Mouse (Mus musculus): ENCODE data around the gene Casp8. TPM values are rescaled to one million over a fixed set of nuclear protein-coding genes. Genes with fewer than 3 reads are reported as not detected.

Casp8 gene
- polyA plus RNA-seq, 1 experiment from 2014 or later, result 4.7 TPM

- no peaks in the 10 kb centered on the region for H3K27me3 ChIP-seq (replicated peaks; ENCODE audit: control insufficient read depth, insufficient read depth, low read length)
- no peaks in the 10 kb centered on the region for H3K9me3 ChIP-seq (replicated peaks; ENCODE audit: control insufficient read depth, low read length)
- no peaks in the 10 kb centered on the region for H3K4me1 ChIP-seq (ENCODE audit: control insufficient read depth, insufficient read depth, low read length)
- 28% methylated on average over 7 of the region's 7 CpGs for WGBS
- H3K9ac ChIP-seq (ENCODE audit: low read length), result no peak overlapping the region
- H3K4me2 ChIP-seq (ENCODE audit: low read length), result no peak overlapping the region
- H3K4me3 ChIP-seq (ENCODE audit: low read depth, low read length), result no peak overlapping the region
- no peak overlapping the region for H3K27ac ChIP-seq (ENCODE audit: low read depth, low read length)
- 0 out of 2 replicates have a peak, but pooled peaks have one; percentile 44 for ATAC-seq
- no peaks in the 10 kb centered on the region for H3K36me3 ChIP-seq (ENCODE audit: control insufficient read depth, insufficient read depth, low read length)
- DNase-seq (ENCODE audit: low spot score), result peak; percentile 75
These were observed 25.0 kb upstream of the Casp8 start for GRCm38 (mm10) chr1:58770111-58770720.

GRCm38 (mm10) chr1:58772084-58772483 is 23.1 kb upstream of the Casp8 start:
- Histone ChIP-seq H3K4me1 (ENCODE audit: control insufficient read depth, insufficient read depth, low read length) (no peaks in the 10 kb centered on the region), H3K4me2 (ENCODE audit: low read length) (no peak overlapping the region), H3K27ac (ENCODE audit: low read depth, low read length) (no peak overlapping the region), H3K4me3 (ENCODE audit: low read depth, low read length) (no peak overlapping the region), H3K36me3 (ENCODE audit: control insufficient read depth, insufficient read depth, low read length) (no peaks in the 10 kb centered on the region), H3K9me3 (replicated peaks; ENCODE audit: control insufficient read depth, low read length) (no peaks in the 10 kb centered on the region), H3K27me3 (replicated peaks; ENCODE audit: control insufficient read depth, insufficient read depth, low read length) (no peaks in the 10 kb centered on the region), H3K9ac (ENCODE audit: low read length) (no peak overlapping the region)
- ATAC-seq, result no peak
- 74% methylated on average over 3 of the region's 3 CpGs for WGBS
- DNase-seq (ENCODE audit: low spot score), result no peak

GRCm38 (mm10) chr1:58773280-58773679 is 21.9 kb upstream of the Casp8 start:
- H3K4me2 ChIP-seq (ENCODE audit: low read length), result no peak overlapping the region
- H3K36me3 ChIP-seq (ENCODE audit: control insufficient read depth, insufficient read depth, low read length), result no peaks in the 10 kb centered on the region
- no peak overlapping the region for H3K27ac ChIP-seq (ENCODE audit: low read depth, low read length)
- H3K27me3 ChIP-seq (replicated peaks; ENCODE audit: control insufficient read depth, insufficient read depth, low read length), result no peaks in the 10 kb centered on the region
- ATAC-seq, result no peak
- no peak for DNase-seq (ENCODE audit: low spot score)
- no peak overlapping the region for H3K4me3 ChIP-seq (ENCODE audit: low read depth, low read length)
- no peaks in the 10 kb centered on the region for H3K9me3 ChIP-seq (replicated peaks; ENCODE audit: control insufficient read depth, low read length)
- no peak overlapping the region for H3K9ac ChIP-seq (ENCODE audit: low read length)
- H3K4me1 ChIP-seq (ENCODE audit: control insufficient read depth, insufficient read depth, low read length), result no peaks in the 10 kb centered on the region

GRCm38 (mm10) chr1:58773905-58774304 is 21.3 kb upstream of the Casp8 start:
- WGBS, result 79% methylated on average over 2 of the region's 2 CpGs
- H3K27me3 ChIP-seq (replicated peaks; ENCODE audit: control insufficient read depth, insufficient read depth, low read length), result no peaks in the 10 kb centered on the region
- no peaks in the 10 kb centered on the region for H3K9me3 ChIP-seq (replicated peaks; ENCODE audit: control insufficient read depth, low read length)
- H3K4me1 ChIP-seq (ENCODE audit: control insufficient read depth, insufficient read depth, low read length), result no peaks in the 10 kb centered on the region
- H3K4me2 ChIP-seq (ENCODE audit: low read length), result no peak overlapping the region
- no peak for ATAC-seq
- H3K27ac ChIP-seq (ENCODE audit: low read depth, low read length), result no peak overlapping the region
- H3K36me3 ChIP-seq (ENCODE audit: control insufficient read depth, insufficient read depth, low read length), result no peaks in the 10 kb centered on the region
- no peak overlapping the region for H3K4me3 ChIP-seq (ENCODE audit: low read depth, low read length)
- no peak overlapping the region for H3K9ac ChIP-seq (ENCODE audit: low read length)
- DNase-seq (ENCODE audit: low spot score), result no peak

GRCm38 (mm10) chr1:58775361-58775760 is 19.8 kb upstream of the Casp8 start:
- Histone ChIP-seq H3K27me3 (replicated peaks; ENCODE audit: control insufficient read depth, insufficient read depth, low read length) (no peaks in the 10 kb centered on the region), H3K27ac (ENCODE audit: low read depth, low read length) (no peak overlapping the region), H3K9ac (ENCODE audit: low read length) (no peak overlapping the region), H3K4me3 (ENCODE audit: low read depth, low read length) (no peak overlapping the region), H3K36me3 (ENCODE audit: control insufficient read depth, insufficient read depth, low read length) (no peaks in the 10 kb centered on the region), H3K4me2 (ENCODE audit: low read length) (no peak overlapping the region), H3K9me3 (replicated peaks; ENCODE audit: control insufficient read depth, low read length) (no peaks in the 10 kb centered on the region), H3K4me1 (ENCODE audit: control insufficient read depth, insufficient read depth, low read length) (no peaks in the 10 kb centered on the region)
- ATAC-seq (no peak), DNase-seq (ENCODE audit: low spot score) (no peak)
- WGBS, result 94% methylated on average over 5 of the region's 5 CpGs

GRCm38 (mm10) chr1:58777583-58777982 is 17.6 kb upstream of the Casp8 start:
- Histone ChIP-seq H3K27me3 (replicated peaks; ENCODE audit: control insufficient read depth, insufficient read depth, low read length) (no peaks in the 10 kb centered on the region), H3K9ac (ENCODE audit: low read length) (no peak overlapping the region), H3K9me3 (replicated peaks; ENCODE audit: control insufficient read depth, low read length) (no peaks in the 10 kb centered on the region), H3K4me2 (ENCODE audit: low read length) (no peak overlapping the region), H3K36me3 (ENCODE audit: control insufficient read depth, insufficient read depth, low read length) (no peaks in the 10 kb centered on the region), H3K4me3 (ENCODE audit: low read depth, low read length) (no peak overlapping the region), H3K4me1 (ENCODE audit: control insufficient read depth, insufficient read depth, low read length) (no peaks in the 10 kb centered on the region), H3K27ac (ENCODE audit: low read depth, low read length) (no peak overlapping the region)
- DNase-seq (ENCODE audit: low spot score) (no peak), ATAC-seq (no peak)
- 100% methylated on average over 1 of the region's 1 CpGs for WGBS

GRCm38 (mm10) chr1:58778226-58778625 is 16.9 kb upstream of the Casp8 start:
- Histone ChIP-seq H3K9me3 (replicated peaks; ENCODE audit: control insufficient read depth, low read length) (no peaks in the 10 kb centered on the region), H3K4me3 (ENCODE audit: low read depth, low read length) (no peak overlapping the region), H3K27me3 (replicated peaks; ENCODE audit: control insufficient read depth, insufficient read depth, low read length) (no peaks in the 10 kb centered on the region), H3K4me2 (ENCODE audit: low read length) (no peak overlapping the region), H3K9ac (ENCODE audit: low read length) (no peak overlapping the region), H3K4me1 (ENCODE audit: control insufficient read depth, insufficient read depth, low read length) (no peaks in the 10 kb centered on the region), H3K27ac (ENCODE audit: low read depth, low read length) (no peak overlapping the region), H3K36me3 (ENCODE audit: control insufficient read depth, insufficient read depth, low read length) (no peaks in the 10 kb centered on the region)
- DNase-seq (ENCODE audit: low spot score), result no peak
- WGBS, result 15% methylated on average over 1 of the region's 1 CpGs
- no peak for ATAC-seq

GRCm38 (mm10) chr1:58786276-58786675 is 8.9 kb upstream of the Casp8 start:
- WGBS, result 95% methylated on average over 2 of the region's 2 CpGs
- Histone ChIP-seq H3K4me2 (ENCODE audit: low read length) (no peak overlapping the region), H3K36me3 (ENCODE audit: control insufficient read depth, insufficient read depth, low read length) (no peaks in the 10 kb centered on the region), H3K9me3 (replicated peaks; ENCODE audit: control insufficient read depth, low read length) (no peaks in the 10 kb centered on the region), H3K4me1 (ENCODE audit: control insufficient read depth, insufficient read depth, low read length) (no peaks in the 10 kb centered on the region), H3K27ac (ENCODE audit: low read depth, low read length) (no peak overlapping the region), H3K9ac (ENCODE audit: low read length) (no peak overlapping the region), H3K27me3 (replicated peaks; ENCODE audit: control insufficient read depth, insufficient read depth, low read length) (no peaks in the 10 kb centered on the region), H3K4me3 (ENCODE audit: low read depth, low read length) (no peak overlapping the region)
- ATAC-seq (no peak), DNase-seq (ENCODE audit: low spot score) (no peak)

GRCm38 (mm10) chr1:58788410-58788809 is 6.8 kb upstream of the Casp8 start:
- H3K9me3 ChIP-seq (replicated peaks; ENCODE audit: control insufficient read depth, low read length), result no peaks in the 10 kb centered on the region
- ATAC-seq (no peak), DNase-seq (ENCODE audit: low spot score) (no peak)
- WGBS, result 92% methylated on average over 4 of the region's 4 CpGs
- no peak overlapping the region for H3K9ac ChIP-seq (ENCODE audit: low read length)
- no peak overlapping the region for H3K27ac ChIP-seq (ENCODE audit: low read depth, low read length)
- H3K27me3 ChIP-seq (replicated peaks; ENCODE audit: control insufficient read depth, insufficient read depth, low read length), result no peaks in the 10 kb centered on the region
- H3K4me3 ChIP-seq (ENCODE audit: low read depth, low read length), result no peak overlapping the region
- no peaks in the 10 kb centered on the region for H3K4me1 ChIP-seq (ENCODE audit: control insufficient read depth, insufficient read depth, low read length)
- H3K4me2 ChIP-seq (ENCODE audit: low read length), result no peak overlapping the region
- H3K36me3 ChIP-seq (ENCODE audit: control insufficient read depth, insufficient read depth, low read length), result no peaks in the 10 kb centered on the region
